Mouse (Mus musculus) kidney, postnatal 0 days (tissue): ENCODE data around the gene Npr3. TPM values are rescaled to one million over a fixed set of nuclear protein-coding genes. Genes with fewer than 3 reads are reported as not detected.
A peak's percentile ranks its signal among the peaks of the same experiment; 100 is the strongest.

Experiments
- ATAC-seq: fragments of 200-750 bp; cut with Nextera tagmentation; replicated peaks from 2 replicates; pipeline ENCODE4 v1.8.0; 2017; ENCODE audit warnings: low read depth, moderate number of reproducible peaks, moderate TSS enrichment, moderate library complexity; ENCODE audit not compliant: low FRiP score
- DNase-seq: peaks from one replicate; pipeline ENCODE4 v3.0.0-alpha.2; 2016; ENCODE audit warnings: low spot score
- H3K27ac ChIP-seq: fragments of 300-500 bp; sonication (generic); 2 replicates; pipeline ENCODE4 v1.5.1; 2014; ENCODE audit warnings: mild to moderate bottlenecking
- H3K27me3 ChIP-seq: fragments of 300-500 bp; sonication (generic); 2 replicates; pipeline ENCODE4 v1.6.1; 2014; ENCODE audit warnings: low read length, mixed read lengths; ENCODE audit not compliant: insufficient read depth
- H3K36me3 ChIP-seq: fragments of 300-500 bp; sonication (generic); 2 replicates; pipeline ENCODE4 v1.6.1; 2014; ENCODE audit warnings: low read length, mixed read lengths; ENCODE audit not compliant: insufficient read depth
- H3K4me1 ChIP-seq: fragments of 300-500 bp; sonication (generic); replicated peaks from 2 replicates; pipeline ENCODE4 v1.6.1; 2014; ENCODE audit warnings: antibody characterized with exemption, low read length, mixed read lengths; ENCODE audit not compliant: insufficient read depth
- H3K4me2 ChIP-seq: fragments of 300-500 bp; sonication (generic); 2 replicates; pipeline ENCODE4 v1.6.1; 2014; ENCODE audit warnings: mild to moderate bottlenecking, low read length, moderate library complexity, mixed read lengths
- H3K4me3 ChIP-seq: fragments of 300-500 bp; sonication (generic); replicated peaks from 2 replicates; pipeline ENCODE4 v1.5.1; 2014; ENCODE audit warnings: low read depth, low read length
- H3K9ac ChIP-seq: fragments of 300-500 bp; sonication (generic); 2 replicates; pipeline ENCODE4 v1.6.1; 2014; ENCODE audit warnings: low read depth, low read length
- H3K9me3 ChIP-seq: fragments of 300-500 bp; sonication (generic); replicated peaks from 2 replicates; pipeline ENCODE4 v1.6.1; 2016; ENCODE audit warnings: low read length, inconsistent platforms, mixed read lengths
- CTCF ChIP-seq: IDR thresholded peaks from 2 replicates; pipeline ENCODE4 v1.5.1; 2016; ENCODE audit warnings: antibody characterized with exemption, low read depth, mild to moderate bottlenecking, moderate library complexity
- WGBS: fragments of 180-500 bp; shearing (Covaris S2); extraction: QIAGEN DNeasy Blood & Tissue Kit; methylation state at CpG from one replicate; pipeline ENCODE4 v1.1.7; 2014; 5-methylcytosine and 5-hydroxymethylcytosine counted together
- polyA plus RNA-seq: library from polyadenylated mRNA; unstranded; fragments of >200 nt; fragmentation: Nextera tagmentation; extraction: Ambion mirVana; gene quantifications from 2 replicates; pipeline ENCODE4 v1.2.1, GENCODE M21; 2015

Npr3 gene
- polyA plus RNA-seq, 1 experiment from 2014 or later, result 4.8 TPM

DNA sequence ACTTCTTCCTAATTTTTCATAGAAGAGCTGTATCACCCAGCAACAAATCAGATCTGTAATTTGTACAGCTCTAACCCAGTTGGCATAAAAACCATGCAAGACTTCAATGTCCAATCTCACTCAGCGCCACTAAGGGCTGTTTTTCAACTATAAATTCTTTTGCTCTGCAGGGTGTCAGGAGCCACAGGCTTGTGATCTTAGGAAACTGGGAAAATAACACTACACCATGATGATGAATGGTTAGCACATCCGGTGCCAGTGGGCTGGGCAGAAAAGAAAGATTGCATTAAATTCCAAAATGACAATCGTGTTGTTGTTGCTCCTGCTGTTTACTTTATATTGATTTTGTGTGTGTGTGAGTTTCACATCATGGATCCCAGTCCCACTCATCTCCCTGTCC, 42.4 kb upstream of the Npr3 start:
- DNase-seq, result no peak
- Histone ChIP-seq H3K9ac (no peak overlapping the region), H3K9me3 (no peaks in the 10 kb centered on the region), H3K27me3 (no peaks in the 10 kb centered on the region), H3K27ac (no peak overlapping the region), H3K4me2 (no peak overlapping the region), H3K4me1 (no peaks in the 10 kb centered on the region), H3K4me3 (no peak overlapping the region), H3K36me3 (no peaks in the 10 kb centered on the region)
- TF ChIP-seq CTCF, result no peak
- 63% methylated on average over 3 of the region's 3 CpGs for WGBS
- ATAC-seq, result no peak

DNA sequence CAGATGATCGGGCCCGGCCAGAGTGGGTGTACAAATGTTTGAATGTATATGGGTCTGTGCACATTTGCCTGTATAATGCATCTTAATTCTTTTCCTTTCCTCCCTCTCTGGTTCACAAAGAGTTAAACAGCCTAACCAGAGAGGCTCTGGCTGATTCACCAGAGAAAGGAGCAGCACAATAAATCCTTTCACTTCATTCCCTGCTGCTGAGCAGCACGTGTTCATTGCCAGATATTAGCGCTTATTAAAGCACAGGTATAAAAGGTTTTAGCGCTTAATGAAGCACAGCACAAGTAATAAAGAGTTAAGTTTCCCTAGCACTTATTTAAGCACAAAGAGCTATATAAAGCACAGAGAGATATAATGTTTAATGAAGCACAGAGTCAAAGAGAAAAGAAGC, 33.8 kb upstream of the Npr3 start:
- Histone ChIP-seq H3K4me2 (no peak overlapping the region), H3K9me3 (no peaks in the 10 kb centered on the region), H3K27ac (no peak overlapping the region), H3K4me3 (no peak overlapping the region), H3K4me1 (no peaks in the 10 kb centered on the region), H3K27me3 (no peaks in the 10 kb centered on the region), H3K36me3 (no peaks in the 10 kb centered on the region), H3K9ac (no peak overlapping the region)
- WGBS, result 42% methylated on average over 5 of the region's 5 CpGs
- no peak for ATAC-seq
- DNase-seq, result no peak
- TF ChIP-seq CTCF, result no peak

DNA sequence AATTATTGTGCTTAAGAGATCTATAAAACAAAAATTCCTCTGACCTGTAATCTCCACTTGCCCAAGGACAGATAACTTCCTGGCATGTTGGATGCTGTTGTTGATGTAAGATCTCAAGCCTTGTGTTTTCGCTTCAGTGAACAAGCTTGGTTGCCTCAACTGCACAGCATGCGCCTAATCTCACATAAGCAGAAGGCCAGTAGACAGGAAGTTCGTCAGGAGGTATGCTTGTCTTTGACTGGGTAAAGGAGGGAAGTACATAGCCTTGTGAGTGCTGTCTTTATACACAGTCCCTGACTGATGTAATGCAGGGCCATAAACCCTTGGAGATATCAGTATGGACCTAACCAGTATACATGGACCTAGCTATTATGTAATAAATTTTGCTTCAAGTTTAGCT, 20.7 kb upstream of the Npr3 start:
- TF ChIP-seq CTCF, result no peak
- WGBS, result 90% methylated on average over 3 of the region's 3 CpGs
- no peaks in the 10 kb centered on the region for H3K36me3 ChIP-seq
- H3K27ac ChIP-seq, result no peak overlapping the region
- H3K4me3 ChIP-seq, result no peak overlapping the region
- no peaks in the 10 kb centered on the region for H3K4me1 ChIP-seq
- H3K9me3 ChIP-seq, result no peaks in the 10 kb centered on the region
- ATAC-seq (no peak), DNase-seq (no peak)
- H3K27me3 ChIP-seq, result no peaks in the 10 kb centered on the region
- H3K9ac ChIP-seq, result no peak overlapping the region
- H3K4me2 ChIP-seq, result no peak overlapping the region

DNA sequence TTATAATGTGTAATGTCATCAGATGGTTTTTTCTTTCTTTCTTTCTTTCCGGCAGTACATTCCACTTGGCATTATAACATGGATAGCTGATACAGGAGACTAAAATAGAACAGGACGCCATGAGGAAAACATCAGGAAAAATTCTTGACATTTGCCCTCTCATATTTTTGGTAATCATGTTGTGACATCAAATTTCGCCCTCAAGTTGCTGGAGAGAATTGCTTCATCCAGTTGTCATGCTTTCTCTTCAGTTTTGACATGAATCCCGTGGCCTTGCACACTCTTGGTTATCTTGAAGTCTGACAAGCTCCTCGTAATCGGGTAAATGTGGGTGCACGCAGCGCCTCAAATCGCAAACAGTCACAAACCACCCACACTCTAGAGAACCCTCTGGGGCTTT, 7.0 kb upstream of the Npr3 start:
- Histone ChIP-seq H3K9ac (no peak overlapping the region), H3K4me3 (no peak overlapping the region), H3K9me3 (no peaks in the 10 kb centered on the region), H3K4me1 (no peaks in the 10 kb centered on the region), H3K27me3 (no peaks in the 10 kb centered on the region), H3K4me2 (no peak overlapping the region), H3K36me3 (no peaks in the 10 kb centered on the region), H3K27ac (no peak overlapping the region)
- TF ChIP-seq CTCF, result no peak
- WGBS, result 77% methylated on average over 9 of the region's 9 CpGs
- ATAC-seq (no peak), DNase-seq (no peak)

DNA sequence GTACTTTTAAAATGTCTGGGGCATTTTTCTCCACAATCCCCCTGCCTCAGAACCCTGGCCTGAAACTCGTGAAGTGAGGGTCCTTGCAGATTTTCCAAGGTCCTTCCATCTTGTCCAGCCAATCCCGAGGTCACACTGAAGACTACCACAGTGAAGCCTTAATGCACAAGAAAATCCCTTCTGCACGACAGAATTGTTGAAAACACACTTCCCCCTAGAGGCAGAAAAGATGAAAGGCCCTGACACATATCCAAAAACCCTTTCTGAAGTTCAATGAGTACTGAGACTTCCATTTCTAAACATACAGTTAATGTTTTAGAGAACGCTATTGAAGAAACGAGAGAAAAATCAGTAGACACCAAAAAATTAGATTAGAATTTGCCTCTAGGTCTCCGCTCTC, 2.8 kb upstream of the Npr3 start:
- Histone ChIP-seq H3K36me3 (no peaks in the 10 kb centered on the region), H3K27ac (no peak overlapping the region), H3K27me3 (peaks cover 6% of the 10 kb centered on the region), H3K4me1 (peaks cover 7% of the 10 kb centered on the region; the same call in 1 of the 2 replicates), H3K9ac (no peak overlapping the region), H3K4me2 (no peak overlapping the region), H3K4me3 (no peak overlapping the region), H3K9me3 (no peaks in the 10 kb centered on the region)
- no peak for ATAC-seq
- DNase-seq, result peak; percentile 78
- WGBS, result 40% methylated on average over 6 of the region's 6 CpGs
- TF ChIP-seq CTCF, result peak; percentile 75

DNA sequence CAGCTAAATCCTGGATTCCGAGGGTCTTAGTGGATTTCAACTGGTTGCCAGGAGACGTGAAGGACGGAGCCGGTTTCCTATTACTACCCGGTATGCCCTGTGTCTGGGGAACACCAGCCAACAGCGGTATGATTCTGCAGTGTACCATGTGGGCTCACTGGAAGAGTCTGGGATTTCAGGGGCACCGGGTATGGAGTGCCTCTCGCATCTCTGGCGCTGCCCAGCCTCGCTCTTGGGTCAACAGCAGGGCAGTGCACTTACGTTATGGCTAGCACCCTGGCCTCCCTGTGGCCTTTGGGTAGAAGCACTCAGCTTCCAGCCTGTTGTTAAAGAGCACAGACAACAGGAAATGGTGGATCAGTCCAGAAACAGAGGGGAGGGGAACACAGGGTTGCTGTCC, 1.1 kb upstream of the Npr3 start:
- DNase-seq (peak; percentile 64), ATAC-seq (peak; percentile 43; the same call in 1 of the 2 replicates)
- peaks cover 15% of the 10 kb centered on the region; the same call in 1 of the 2 replicates for H3K4me1 ChIP-seq
- no peak overlapping the region for H3K27ac ChIP-seq
- H3K4me3 ChIP-seq, result no peak overlapping the region
- H3K9ac ChIP-seq, result no peak overlapping the region
- peaks cover 14% of the 10 kb centered on the region for H3K27me3 ChIP-seq
- peak overlapping the region; percentile 34 for H3K4me2 ChIP-seq
- no peaks in the 10 kb centered on the region for H3K36me3 ChIP-seq
- TF ChIP-seq CTCF, result no peak
- 12% methylated on average over 11 of the region's 11 CpGs for WGBS
- H3K9me3 ChIP-seq, result no peaks in the 10 kb centered on the region

DNA sequence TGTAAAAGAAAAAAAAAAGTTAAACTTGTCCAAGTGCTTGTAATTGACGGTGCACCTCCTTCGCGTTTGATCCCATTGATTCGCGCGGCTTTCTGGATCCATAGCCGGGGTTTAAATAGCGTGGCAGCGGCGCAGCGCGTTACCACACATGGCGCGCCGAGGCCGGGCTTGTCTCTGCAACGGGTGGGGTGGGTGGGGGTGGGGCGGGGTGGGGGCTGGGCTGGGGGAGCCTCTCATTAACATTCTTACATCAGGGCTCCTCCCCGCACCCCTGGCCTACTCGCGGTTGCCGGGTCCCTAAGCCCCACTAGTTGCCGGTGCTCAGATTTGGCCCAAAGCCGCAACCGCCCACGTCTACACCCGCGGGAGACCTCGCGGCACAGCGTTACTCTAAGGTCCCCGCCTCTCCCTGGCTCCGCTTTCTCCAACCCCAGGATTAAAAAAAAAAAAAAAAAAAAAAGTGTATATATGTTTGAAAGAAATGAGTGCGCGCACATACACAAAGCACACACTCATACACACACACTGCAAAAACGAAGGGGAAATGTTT, 991 bp downstream of the Npr3 start:
- peak overlapping the region; percentile 68 for H3K27ac ChIP-seq
- DNase-seq (peak; percentile 44), ATAC-seq (no peak; the same call in 1 of the 2 replicates)
- no peaks in the 10 kb centered on the region for H3K36me3 ChIP-seq
- no peak for TF ChIP-seq CTCF
- H3K4me2 ChIP-seq, result peak overlapping the region; percentile 93
- H3K9ac ChIP-seq, result peak overlapping the region; percentile 54
- peaks cover 15% of the 10 kb centered on the region; the same call in 1 of the 2 replicates for H3K4me1 ChIP-seq
- peak overlapping the region; percentile 53 for H3K4me3 ChIP-seq
- WGBS, result under 1% methylated on average over 36 of the region's 36 CpGs
- no peaks in the 10 kb centered on the region for H3K9me3 ChIP-seq
- peaks cover 14% of the 10 kb centered on the region for H3K27me3 ChIP-seq
